ENCODE assay signal across 15 mouse cellular contexts in genomic region chr3:116345245-116345644, GRCm38 (mm10).
"Had no signal": no experiment of that assay in that cellular context is flagged by ENCODE, and none has a peak within 500 bp of the region (broad histone marks: within the 10 kb centered on the region; RNA-seq: fewer than 3 reads in every experiment).

No protein-coding gene starts in this region.

- H3K9ac ChIP-seq: limb, embryonic 15.5 days; liver, embryonic 12.5 days; lung, embryonic 14.5 days; neural tube, embryonic 12.5 days; stomach, embryonic 15.5 days had no signal

- H3K27ac ChIP-seq: kidney, postnatal 0 days; limb, embryonic 15.5 days; liver, embryonic 12.5 days; neural tube, embryonic 12.5 days; stomach, embryonic 15.5 days had no signal

- ATAC-seq: liver, embryonic 12.5 days had no signal

- H3K4me2 ChIP-seq: limb, embryonic 15.5 days; liver, embryonic 12.5 days; lung, embryonic 14.5 days; midbrain, embryonic 11.5 days; neural tube, embryonic 12.5 days; stomach, embryonic 15.5 days had no signal

- H3K4me1 ChIP-seq: stomach, embryonic 15.5 days had no signal

- H3K27me3 ChIP-seq: limb, embryonic 15.5 days; liver, embryonic 12.5 days; neural tube, embryonic 12.5 days; stomach, embryonic 15.5 days had no signal

- H3K9me3 ChIP-seq: limb, embryonic 15.5 days; liver, embryonic 12.5 days; neural tube, embryonic 12.5 days; stomach, embryonic 15.5 days had no signal

- DNase-seq: kidney, postnatal 36 days; layer of hippocampus, adult 9-11 months; layer of hippocampus, postnatal 36 days; lung, embryonic 14.5 days; lung, postnatal 10 days; lung, postnatal 4 days; right cerebral cortex, postnatal 14 days; thymus, adult 2 months; thymus, postnatal 25 days had no signal

- H3K4me3 ChIP-seq: limb, embryonic 15.5 days; liver, embryonic 12.5 days; neural tube, embryonic 12.5 days; stomach, embryonic 15.5 days had no signal

- H3K36me3 ChIP-seq: liver, embryonic 12.5 days had no signal
